Comparison of ENCODE assay signal across 8 mouse cellular contexts in genomic region chr11:71032491-71033162, GRCm38 (mm10). TPM values are rescaled to one million over a fixed set of nuclear protein-coding genes. Genes with fewer than 3 reads are reported as not detected.
A peak's percentile ranks its signal among the peaks of the same experiment; 100 is the strongest.
DNase-seq lines count a peak whose midpoint lies in the region; ATAC-seq and TF ChIP-seq lines count a peak whose summit lies in the region.

No protein-coding gene starts in this region.

- H3K36me3 ChIP-seq in ES-E14 (ENCODE audit: control insufficient read depth, insufficient read depth, low read length, poor library complexity, severe bottlenecking): no peaks in the 10 kb centered on the region; the same call in 1 of the 2 replicates
- H3K36me3 ChIP-seq in neural tube, embryonic 11.5 days (ENCODE audit: control insufficient read depth, insufficient read depth, low read length): peaks cover 2% of the 10 kb centered on the region; the same call in 1 of the 2 replicates

- no peaks in the 10 kb centered on the region for H3K9me3 ChIP-seq in ES-E14 (ENCODE audit: control insufficient read depth, insufficient read depth, low read depth, low read length)
- no peaks in the 10 kb centered on the region for H3K9me3 ChIP-seq in neural tube, embryonic 11.5 days (ENCODE audit: control insufficient read depth, low read length)

- H3K4me1 ChIP-seq in ES-E14 (ENCODE audit: control insufficient read depth in 2 of 2, insufficient read depth in 2 of 2, low read length in 2 of 2, poor library complexity in 1 of 2): peaks cover 0 to 3% of the 10 kb centered on the region in 2 experiments; a peak in 1 of 4 replicates
- H3K4me1 ChIP-seq in neural tube, embryonic 11.5 days (ENCODE audit: control insufficient read depth, insufficient read depth, low read length): 0 out of 2 replicates have a peak, but pooled peaks cover 6% of the 10 kb centered on the region

- WGBS in neural tube, embryonic 11.5 days: 7% methylated on average over 26 of the region's 26 CpGs

- H3K4me2 ChIP-seq in neural tube, embryonic 11.5 days (ENCODE audit: low read depth): peak overlapping the region; percentile 57

- peak; percentile 64 for ATAC-seq in frontal cortex, adult (ENCODE audit: low TSS enrichment)
- peak; percentile 46 for ATAC-seq in neural tube, embryonic 11.5 days (ENCODE audit: insufficient read depth, low FRiP score, low TSS enrichment)
- no peak for ATAC-seq in megakaryocyte-erythroid progenitor cell, adult 5-6 weeks (replicated peaks; ENCODE audit: low FRiP score, low TSS enrichment, poor library complexity, severe bottlenecking)

- in situ Hi-C loops in ES-E14 (cut with MboI; ENCODE audit: low sequenced_read_pairs in 2 of 2, unreplicated experiment in 2 of 2): no loop called here

- H3K27ac ChIP-seq in gastrocnemius, adult 2 months: no peak overlapping the region
- H3K27ac ChIP-seq in ES-E14 (ENCODE audit: insufficient read depth, low read depth, low read length, poor library complexity, severe bottlenecking): no peak overlapping the region
- peak overlapping the region; percentile 72 for H3K27ac ChIP-seq in neural tube, embryonic 11.5 days (ENCODE audit: low read depth, low read length)

- TF ChIP-seq CTCF in gastrocnemius, adult 2 months (IDR thresholded peaks at IDR 0.05): no peak

- no peak for DNase-seq in gastrocnemius, adult 2 months
- DNase-seq in gastrocnemius, postnatal 25 days: no peak
- DNase-seq in ES-E14 (ENCODE audit: low read depth, low spot score): no peak
- DNase-seq in left cerebral cortex, postnatal 10 days (ENCODE audit: extremely low spot score in 1 of 2, low spot score in 2 of 2): peak; percentile 18 to 44
- peak; percentile 59 for DNase-seq in neural tube, embryonic 11.5 days (ENCODE audit: low spot score)
- DNase-seq in MN1 (ENCODE audit: low spot score): no peak

- intact Hi-C loops in gastrocnemius, adult 2 months (cut with DNase I): no loop called here
- intact Hi-C loops in left cerebral cortex, postnatal 10 days (cut with DNase I): loop anchor here (10.0 kb wide), 1 partner anchor 292 kb away; no protein-coding TSS in a partner anchor

- peak overlapping the region; percentile 62 for H3K4me3 ChIP-seq in gastrocnemius, adult 2 months
- H3K4me3 ChIP-seq in ES-E14 (ENCODE audit: insufficient read depth in 1 of 2, low read depth in 1 of 2, low read length in 2 of 2, poor library complexity in 1 of 2, severe bottlenecking in 1 of 2): peak overlapping the region; percentile 57 to 67
- peak overlapping the region; percentile 57 for H3K4me3 ChIP-seq in neural tube, embryonic 11.5 days (ENCODE audit: low read depth, low read length)

- no peaks in the 10 kb centered on the region for H3K27me3 ChIP-seq in neural tube, embryonic 11.5 days (ENCODE audit: control insufficient read depth, insufficient read depth, low read length)

- H3K9ac ChIP-seq in ES-E14 (ENCODE audit: insufficient read depth, low read depth, low read length, poor library complexity, severe bottlenecking): peak overlapping the region; percentile 36; the same call in 1 of the 2 replicates
- H3K9ac ChIP-seq in neural tube, embryonic 11.5 days (ENCODE audit: low read length): peak overlapping the region; percentile 72

TF ChIP-seq in ES-E14, 5 proteins besides CTCF, POLR2A, EP300 and RAD21:
- no peak for TF ChIP-seq HCFC1 (IDR thresholded peaks at IDR 0.05; ENCODE audit: borderline replicate concordance, insufficient read depth, low read length)
- TF ChIP-seq CHD2 (IDR thresholded peaks at IDR 0.05; ENCODE audit: low read depth, low read length): no peak
- no peak for TF ChIP-seq MAFK (IDR thresholded peaks at IDR 0.05; ENCODE audit: insufficient read depth, low read depth, low read length)
- no peak for TF ChIP-seq ZNF384 (IDR thresholded peaks at IDR 0.05; ENCODE audit: low read depth, low read length)
- TF ChIP-seq ZC3H11A (IDR thresholded peaks at IDR 0.05; ENCODE audit: borderline replicate concordance, low read depth, low read length): no peak

RNA-seq across cellular contexts. Expression of gene 6330403K07Rik, which starts 0.7 kb away (rescaled TPM):
- under 1 TPM in 1 of 2 experiments, not detected in 1; 0.36 TPM for total RNA-seq in gastrocnemius, adult 2 months (2021)
- total RNA-seq in gastrocnemius, postnatal 25 days (2021): not detected
- 2.3 and 4.2 TPM in 2 replicates for total RNA-seq in ES-E14 (2012; rRNA removed)
- total RNA-seq in left cerebral cortex, postnatal 10 days (2021): 100 to 1,000 TPM; 166 to 173 TPM
- polyA plus RNA-seq in neural tube, embryonic 11.5 days (2014; fragmentation: Nextera tagmentation; extraction: Ambion mirVana): 101 and 105 TPM in 2 replicates
- total RNA-seq in megakaryocyte-erythroid progenitor cell, adult 5-6 weeks (2014; fragmentation: Nextera tagmentation): not detected in 2 replicates
- total RNA-seq in megakaryocyte-erythroid progenitor cell, adult 5-6 weeks (2017): not detected in 2 replicates

RNA-seq across cellular contexts. Expression of gene Derl2, which starts 13.0 kb away (rescaled TPM):
- total RNA-seq in gastrocnemius, adult 2 months (2021): 10 to 100 TPM; 14.8 TPM
- total RNA-seq in gastrocnemius, postnatal 25 days (2021): 10 to 100 TPM; 12.5 to 12.7 TPM
- total RNA-seq in ES-E14 (2012; rRNA removed): 44.2 and 45.1 TPM in 2 replicates
- 10 to 100 TPM; 23.1 to 23.5 TPM for total RNA-seq in left cerebral cortex, postnatal 10 days (2021)
- polyA plus RNA-seq in neural tube, embryonic 11.5 days (2014; fragmentation: Nextera tagmentation; extraction: Ambion mirVana): 37.8 and 42.3 TPM in 2 replicates
- total RNA-seq in megakaryocyte-erythroid progenitor cell, adult 5-6 weeks (2014; fragmentation: Nextera tagmentation): 14.4 and 18.8 TPM in 2 replicates
- 31.0 and 39.3 TPM in 2 replicates for total RNA-seq in megakaryocyte-erythroid progenitor cell, adult 5-6 weeks (2017)

RNA-seq across cellular contexts. Expression of gene Mis12, which starts 13.2 kb away (rescaled TPM):
- 1 to 10 TPM; 3.1 to 5.0 TPM for total RNA-seq in gastrocnemius, adult 2 months (2021)
- 1 to 10 TPM; 3.9 to 4.8 TPM for total RNA-seq in gastrocnemius, postnatal 25 days (2021)
- total RNA-seq in ES-E14 (2012; rRNA removed): 17.5 and 27.0 TPM in 2 replicates
- 10 to 100 TPM; 10.3 to 12.3 TPM for total RNA-seq in left cerebral cortex, postnatal 10 days (2021)
- polyA plus RNA-seq in neural tube, embryonic 11.5 days (2014; fragmentation: Nextera tagmentation; extraction: Ambion mirVana): 44.8 and 51.8 TPM in 2 replicates
- total RNA-seq in megakaryocyte-erythroid progenitor cell, adult 5-6 weeks (2014; fragmentation: Nextera tagmentation): 21.2 and 26.6 TPM in 2 replicates
- 30.4 and 32.5 TPM in 2 replicates for total RNA-seq in megakaryocyte-erythroid progenitor cell, adult 5-6 weeks (2017)

RNA-seq across cellular contexts. Expression of gene Dhx33, which starts 28.4 kb away (rescaled TPM):
- 10 to 100 TPM in 1 of 2 experiments, 1 to 10 TPM in 1; 8.4 to 10.3 TPM for total RNA-seq in gastrocnemius, adult 2 months (2021)
- 1 to 10 TPM; 6.2 to 7.0 TPM for total RNA-seq in gastrocnemius, postnatal 25 days (2021)
- total RNA-seq in ES-E14 (2012; rRNA removed): 29.9 and 32.7 TPM in 2 replicates
- 10 to 100 TPM; 18.8 to 21.9 TPM for total RNA-seq in left cerebral cortex, postnatal 10 days (2021)
- 21.8 and 22.2 TPM in 2 replicates for polyA plus RNA-seq in neural tube, embryonic 11.5 days (2014; fragmentation: Nextera tagmentation; extraction: Ambion mirVana)
- 34.9 and 44.1 TPM in 2 replicates for total RNA-seq in megakaryocyte-erythroid progenitor cell, adult 5-6 weeks (2014; fragmentation: Nextera tagmentation)
- total RNA-seq in megakaryocyte-erythroid progenitor cell, adult 5-6 weeks (2017): 54.4 and 55.9 TPM in 2 replicates

RNA-seq across cellular contexts. Expression of gene C1qbp, which starts 49.8 kb away (rescaled TPM):
- 100 to 1,000 TPM; 102 to 146 TPM for total RNA-seq in gastrocnemius, adult 2 months (2021)
- 100 to 1,000 TPM; 116 to 121 TPM for total RNA-seq in gastrocnemius, postnatal 25 days (2021)
- total RNA-seq in ES-E14 (2012; rRNA removed): 97.4 and 139 TPM in 2 replicates
- 100 to 1,000 TPM; 108 to 114 TPM for total RNA-seq in left cerebral cortex, postnatal 10 days (2021)
- 247 and 255 TPM in 2 replicates for polyA plus RNA-seq in neural tube, embryonic 11.5 days (2014; fragmentation: Nextera tagmentation; extraction: Ambion mirVana)
- total RNA-seq in megakaryocyte-erythroid progenitor cell, adult 5-6 weeks (2014; fragmentation: Nextera tagmentation): 583 and 631 TPM in 2 replicates
- total RNA-seq in megakaryocyte-erythroid progenitor cell, adult 5-6 weeks (2017): 97.5 and 154 TPM in 2 replicates

Comparison
In these comparisons a context has a peak if more than half of its experiments do, and no peak if none do; other contexts are left out.
1. DNase-seq: peak in left cerebral cortex, postnatal 10 days (2 of 2) and neural tube, embryonic 11.5 days (single experiment); none in gastrocnemius, adult 2 months (single experiment), gastrocnemius, postnatal 25 days (single experiment), ES-E14 (single experiment) and MN1 (single experiment).
2. RNA of gene 6330403K07Rik, which starts 0.7 kb away (total RNA-seq): 166 to 173 TPM in left cerebral cortex, postnatal 10 days; 2.3 to 4.2 TPM in ES-E14, 0.36 TPM in gastrocnemius, adult 2 months, not detected in gastrocnemius, postnatal 25 days and not detected in megakaryocyte-erythroid progenitor cell, adult 5-6 weeks; every median in the first group is over 10 times any median in the second.
3. Peak in every context shown above with its lines, with median percentiles within 50 percentile points of each other: H3K4me3 ChIP-seq.